Mouse (Mus musculus) intestine, postnatal 0 days (tissue): ENCODE measurements at regions not wholly inside any gene's neighbourhood (a gene's known extent, or its start where the extent isn't known, plus 50 kb on each side); places are given as distances from the start of the nearest gene placed in this dataset.

Experiments used
- ATAC-seq: fragments of 200-750 bp; cut with Nextera tagmentation; 2 replicates; pipeline ENCODE4 v1.8.0; 2017; ENCODE audit warnings: mild to moderate bottlenecking, moderate TSS enrichment, moderate library complexity
- H3K27ac ChIP-seq: fragments of 300-500 bp; sonication (generic); 2 replicates; pipeline ENCODE4 v1.5.1; 2014; ENCODE audit warnings: mild to moderate bottlenecking, low read depth, low read length, moderate library complexity
- H3K27me3 ChIP-seq: fragments of 300-500 bp; sonication (generic); replicated peaks from 2 replicates; pipeline ENCODE4 v1.6.1; 2014; ENCODE audit warnings: low read length, mixed read lengths; ENCODE audit not compliant: control insufficient read depth, insufficient read depth
- H3K36me3 ChIP-seq: fragments of 300-500 bp; sonication (generic); 2 replicates; pipeline ENCODE4 v1.6.1; 2014; ENCODE audit warnings: mild to moderate bottlenecking, moderate library complexity; ENCODE audit not compliant: control insufficient read depth, insufficient read depth
- H3K4me1 ChIP-seq: fragments of 300-500 bp; sonication (generic); replicated peaks from 2 replicates; pipeline ENCODE4 v1.6.1; 2014; ENCODE audit warnings: antibody characterized with exemption, low read length, mixed read lengths; ENCODE audit not compliant: control insufficient read depth, insufficient read depth
- H3K4me2 ChIP-seq: fragments of 300-500 bp; sonication (generic); replicated peaks from 2 replicates; pipeline ENCODE4 v1.6.1; 2014; ENCODE audit warnings: low read depth, mild to moderate bottlenecking, moderate library complexity
- H3K4me3 ChIP-seq: fragments of 300-500 bp; sonication (generic); 2 replicates; pipeline ENCODE4 v1.5.1; 2014; ENCODE audit warnings: low read depth, low read length
- H3K9ac ChIP-seq: fragments of 300-500 bp; sonication (generic); 2 replicates; pipeline ENCODE4 v1.6.1; 2014; ENCODE audit warnings: mild to moderate bottlenecking, low read depth, low read length
- H3K9me3 ChIP-seq: fragments of 300-500 bp; sonication (generic); 2 replicates; pipeline ENCODE4 v1.6.1; 2016; ENCODE audit warnings: mixed run types; ENCODE audit not compliant: control insufficient read depth
- CTCF ChIP-seq: sonication (generic); IDR thresholded peaks from 2 replicates; pipeline ENCODE4 v1.5.1; 2016; ENCODE audit warnings: low read depth, mild to moderate bottlenecking, control low read depth, antibody characterized with exemption, moderate library complexity
- WGBS: fragments of 180-500 bp; shearing (Covaris S2); extraction: QIAGEN DNeasy Blood & Tissue Kit; methylation state at CpG from one replicate; pipeline ENCODE4 v1.1.7; 2014; 5-methylcytosine and 5-hydroxymethylcytosine counted together

DNA sequence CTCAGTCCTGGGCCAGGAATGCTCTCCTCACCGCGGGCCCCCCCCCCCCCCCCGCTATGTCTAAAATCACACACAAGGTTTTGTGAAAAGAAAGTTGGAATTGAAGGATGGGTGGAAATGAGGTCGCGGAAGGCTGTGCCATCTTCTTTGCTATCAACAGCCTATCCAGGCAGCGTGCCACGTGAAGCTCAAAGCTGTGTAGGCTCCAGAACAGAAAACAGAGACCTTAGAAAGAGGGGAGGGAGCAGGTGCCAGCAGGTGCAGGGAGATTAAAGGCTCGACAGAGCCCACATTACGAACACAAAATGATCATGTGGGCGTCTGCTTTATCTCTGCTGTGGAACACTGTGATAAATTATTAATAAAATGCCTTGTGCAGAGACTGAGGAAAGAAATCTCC is 89.6 kb upstream of the Sgk1 start:
- H3K4me1 ChIP-seq, result no peaks in the 10 kb centered on the region
- no peak overlapping the region for H3K27ac ChIP-seq
- no peak overlapping the region for H3K9ac ChIP-seq
- no peak for TF ChIP-seq CTCF
- ATAC-seq, result no peak
- no peaks in the 10 kb centered on the region for H3K36me3 ChIP-seq
- no peak overlapping the region for H3K4me2 ChIP-seq
- no peaks in the 10 kb centered on the region for H3K9me3 ChIP-seq
- no peaks in the 10 kb centered on the region for H3K27me3 ChIP-seq
- WGBS, result 45% methylated on average over 10 of the region's 10 CpGs
- no peak overlapping the region for H3K4me3 ChIP-seq

GRCm38 (mm10) chr10:21793641-21794040 is 88.3 kb upstream of the Sgk1 start:
- no peak overlapping the region for H3K9ac ChIP-seq
- no peaks in the 10 kb centered on the region for H3K4me1 ChIP-seq
- WGBS, result 80% methylated on average over 11 of the region's 11 CpGs
- no peak overlapping the region for H3K4me2 ChIP-seq
- no peak for TF ChIP-seq CTCF
- H3K27me3 ChIP-seq, result no peaks in the 10 kb centered on the region
- H3K36me3 ChIP-seq, result no peaks in the 10 kb centered on the region
- H3K4me3 ChIP-seq, result no peak overlapping the region
- no peak for ATAC-seq
- no peak overlapping the region for H3K27ac ChIP-seq
- H3K9me3 ChIP-seq, result no peaks in the 10 kb centered on the region

GRCm38 (mm10) chr10:21796386-21796785 is 85.6 kb upstream of the Sgk1 start:
- ATAC-seq, result no peak
- H3K4me3 ChIP-seq, result no peak overlapping the region
- H3K4me1 ChIP-seq, result no peaks in the 10 kb centered on the region
- no peak for TF ChIP-seq CTCF
- 94% methylated on average over 4 of the region's 4 CpGs for WGBS
- no peaks in the 10 kb centered on the region for H3K9me3 ChIP-seq
- H3K4me2 ChIP-seq, result no peak overlapping the region
- H3K27me3 ChIP-seq, result no peaks in the 10 kb centered on the region
- no peak overlapping the region for H3K27ac ChIP-seq
- H3K9ac ChIP-seq, result no peak overlapping the region
- H3K36me3 ChIP-seq, result no peaks in the 10 kb centered on the region

DNA sequence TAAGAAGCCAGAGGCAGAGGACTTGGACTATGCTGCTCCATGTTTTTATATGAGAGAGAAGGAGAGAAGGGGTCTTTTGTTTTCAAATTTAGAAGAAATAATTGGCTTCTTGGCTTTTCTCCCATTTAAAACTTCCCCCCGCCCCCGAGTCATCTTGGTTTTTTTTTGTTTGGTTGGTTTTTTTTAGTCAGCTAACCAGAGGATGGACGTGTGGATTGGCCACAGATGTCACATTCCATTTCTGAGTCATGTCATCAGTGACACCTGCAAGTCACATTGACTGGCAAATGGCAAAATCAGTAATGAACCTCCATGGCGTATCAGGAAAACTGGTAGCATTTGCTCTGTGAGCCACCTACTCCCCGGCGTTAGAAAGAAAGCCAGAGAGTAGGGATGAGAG is 83.9 kb upstream of the Sgk1 start:
- ATAC-seq, result no peak
- Histone ChIP-seq H3K4me1 (no peaks in the 10 kb centered on the region), H3K36me3 (no peaks in the 10 kb centered on the region), H3K4me2 (no peak overlapping the region), H3K27me3 (no peaks in the 10 kb centered on the region), H3K9me3 (no peaks in the 10 kb centered on the region), H3K4me3 (no peak overlapping the region), H3K9ac (no peak overlapping the region), H3K27ac (no peak overlapping the region)
- 86% methylated on average over 6 of the region's 6 CpGs for WGBS
- no peak for TF ChIP-seq CTCF

DNA sequence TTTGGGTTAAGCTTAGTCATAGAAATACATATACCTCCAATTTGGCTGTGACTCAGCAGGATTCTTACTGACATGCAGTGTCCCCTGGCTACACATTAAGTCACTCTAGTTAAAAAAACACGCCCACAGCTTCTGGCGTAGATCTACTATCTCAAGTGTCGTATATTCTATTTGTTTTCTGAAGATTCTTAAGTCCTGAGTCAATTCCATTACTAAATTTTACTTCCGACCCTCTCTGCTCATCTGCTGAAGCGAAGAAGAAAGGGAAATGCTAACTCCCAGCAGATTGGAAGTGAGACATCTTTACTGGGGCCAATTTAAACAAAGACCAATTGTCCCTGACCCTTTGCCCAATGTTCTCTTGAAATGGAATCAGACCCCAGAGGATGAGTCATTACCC is 80.4 kb upstream of the Sgk1 start:
- no peak for TF ChIP-seq CTCF
- no peaks in the 10 kb centered on the region for H3K4me1 ChIP-seq
- H3K4me2 ChIP-seq, result no peak overlapping the region
- H3K9me3 ChIP-seq, result 0 out of 2 replicates have a peak, but pooled peaks cover under 1% of the 10 kb centered on the region
- no peak for ATAC-seq
- H3K27ac ChIP-seq, result no peak overlapping the region
- no peak overlapping the region for H3K9ac ChIP-seq
- H3K4me3 ChIP-seq, result no peak overlapping the region
- H3K36me3 ChIP-seq, result no peaks in the 10 kb centered on the region
- H3K27me3 ChIP-seq, result no peaks in the 10 kb centered on the region
- WGBS, result 38% methylated on average over 5 of the region's 5 CpGs

DNA sequence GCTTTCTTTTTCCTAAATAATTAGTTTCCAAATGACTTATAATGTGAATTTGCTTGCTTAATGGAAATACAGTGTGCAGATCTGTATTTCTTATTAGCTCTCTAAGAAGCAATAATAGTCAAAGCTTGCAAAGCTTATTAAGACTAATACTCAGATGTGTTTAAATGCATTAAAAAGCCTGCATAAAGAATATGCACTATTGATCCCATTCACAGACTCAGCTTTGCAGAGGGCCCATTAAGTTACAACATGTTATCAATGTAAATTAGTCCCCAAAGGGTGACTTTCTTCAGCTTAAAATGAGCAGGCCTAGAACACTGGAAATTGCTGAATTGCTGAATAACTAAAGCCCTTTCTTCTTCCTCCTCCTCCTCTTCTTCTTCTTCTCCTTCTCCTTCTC is 78.8 kb upstream of the Sgk1 start:
- H3K27ac ChIP-seq, result no peak overlapping the region
- H3K4me2 ChIP-seq, result no peak overlapping the region
- H3K9ac ChIP-seq, result no peak overlapping the region
- no peaks in the 10 kb centered on the region for H3K27me3 ChIP-seq
- H3K4me1 ChIP-seq, result no peaks in the 10 kb centered on the region
- H3K4me3 ChIP-seq, result no peak overlapping the region
- ATAC-seq, result no peak
- no peaks in the 10 kb centered on the region for H3K36me3 ChIP-seq
- no peak for TF ChIP-seq CTCF
- H3K9me3 ChIP-seq, result 0 out of 2 replicates have a peak, but pooled peaks cover 3% of the 10 kb centered on the region

GRCm38 (mm10) chr10:21804761-21805160 is 77.2 kb upstream of the Sgk1 start:
- no peak overlapping the region for H3K4me2 ChIP-seq
- no peak overlapping the region for H3K27ac ChIP-seq
- H3K4me1 ChIP-seq, result no peaks in the 10 kb centered on the region
- H3K27me3 ChIP-seq, result no peaks in the 10 kb centered on the region
- WGBS, result 56% methylated on average over 2 of the region's 2 CpGs
- 0 out of 2 replicates have a peak, but pooled peaks cover 3% of the 10 kb centered on the region for H3K9me3 ChIP-seq
- no peaks in the 10 kb centered on the region for H3K36me3 ChIP-seq
- TF ChIP-seq CTCF, result no peak
- ATAC-seq, result no peak
- no peak overlapping the region for H3K9ac ChIP-seq
- no peak overlapping the region for H3K4me3 ChIP-seq
